Mouse (Mus musculus) layer of hippocampus, adult 8-10 months (tissue): ENCODE data around the gene Cdc45. TPM values are rescaled to one million over a fixed set of nuclear protein-coding genes. Genes with fewer than 3 reads are reported as not detected.

ENCODE experiments used
- DNase-seq, 2 experiments: peaks; one replicate each; pipeline ENCODE4 v3.0.0; 2022; ENCODE audit warnings: low spot score in 2 of 2
- total RNA-seq, 4 experiments: library from RNA; stranded (reverse); gene quantifications; 2 replicates each; pipeline ENCODE4 v1.2.4; 2022

Cdc45 gene
- total RNA-seq, 4 experiments from 2014 or later: 1.5 to 3.4 (median 2.1) TPM

DNA sequence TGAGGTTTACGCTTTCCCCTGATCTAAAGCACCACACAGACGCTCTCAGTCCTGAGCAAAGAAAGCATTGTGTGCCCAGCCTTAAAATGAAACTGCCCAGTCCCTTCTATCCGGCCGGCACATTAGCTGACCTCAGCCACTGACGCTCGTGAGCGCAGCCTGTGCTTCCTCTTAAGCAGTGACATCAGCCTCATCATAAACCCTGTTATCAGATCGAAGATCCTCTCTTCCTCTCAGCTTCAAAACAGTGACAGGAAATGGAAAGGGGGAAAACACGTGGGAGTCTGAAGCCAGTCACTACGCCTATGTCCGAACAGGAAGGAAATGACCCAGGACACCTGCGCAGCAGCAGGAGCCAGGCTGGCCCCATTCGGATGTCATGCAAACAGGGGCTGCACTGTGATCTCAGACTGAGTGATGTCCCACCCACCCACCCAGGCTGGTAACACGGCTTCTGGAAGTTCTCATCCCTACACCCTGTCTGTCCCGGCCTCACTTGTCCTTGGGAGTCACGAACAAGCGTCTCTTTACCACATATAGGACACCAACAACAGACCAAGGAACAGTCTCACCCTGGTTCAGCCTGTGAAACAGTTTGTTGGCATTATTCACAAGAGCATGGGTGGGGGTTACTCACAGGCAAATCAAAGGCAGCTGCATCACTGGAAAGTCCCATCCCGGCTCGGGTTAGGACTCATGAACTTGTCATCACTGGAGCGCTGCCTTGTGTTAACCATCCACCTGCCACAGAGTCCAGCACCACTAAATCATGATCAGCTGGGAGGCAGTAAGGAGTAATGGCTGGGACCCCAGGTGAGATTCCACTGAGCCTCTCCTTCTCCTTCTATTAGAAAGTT lies 78.5 kb downstream of the Cdc45 start:
- no peak for DNase-seq

DNA sequence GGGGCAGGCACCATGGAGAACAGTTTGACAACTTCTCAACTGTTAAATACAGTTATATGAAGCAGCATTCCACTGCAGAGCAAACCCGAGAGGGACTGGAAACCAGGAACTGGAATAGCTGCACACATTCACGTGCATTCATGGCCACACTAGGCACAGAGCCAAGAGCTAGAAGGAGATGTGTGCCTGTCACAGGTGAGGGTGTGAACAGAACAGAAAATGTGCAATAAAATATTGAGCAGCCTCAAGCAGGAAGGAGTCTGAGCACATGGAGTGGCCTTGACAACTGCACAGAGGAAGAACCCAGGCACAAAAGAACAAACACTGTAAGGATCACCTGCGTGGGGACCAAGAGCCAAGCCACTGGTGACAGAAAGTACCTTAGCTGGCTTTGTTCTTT lies 81.1 kb downstream of the Cdc45 start:
- no peak for DNase-seq

Other genes with a start within 250 kb of the Cdc45 start
- gene Tbx1, start 221.3 kb downstream of the Cdc45 start, total RNA-seq: 1 to 10 TPM in 3 of 4 experiments, under 1 TPM in 1; 0.70 to 1.7 (median 1.3) TPM
- 1 to 10 TPM in 1 of 4 experiments, under 1 TPM in 1, not detected in 2; 0.63 to 1.4 TPM for gene Gp1bb, start 189.6 kb downstream of the Cdc45 start, total RNA-seq
- 100 to 1,000 TPM; 169 to 200 (median 179) TPM for gene Gm49601, start 185.6 kb downstream of the Cdc45 start, total RNA-seq
- gene Sept5, start 182.0 kb downstream of the Cdc45 start, total RNA-seq: 100 to 1,000 TPM; 499 to 528 (median 503) TPM
- gene Cldn5, start 35.1 kb downstream of the Cdc45 start, total RNA-seq: 10 to 100 TPM; 28.8 to 41.7 (median 37.5) TPM
- 100 to 1,000 TPM in 3 of 4 experiments, 10 to 100 TPM in 1; 92.9 to 117 (median 107) TPM for gene Ufd1, start 208 bp downstream of the Cdc45 start, total RNA-seq
- gene 2510002D24Rik, start 24.6 kb upstream of the Cdc45 start, total RNA-seq: 10 to 100 TPM; 18.3 to 31.0 (median 26.7) TPM
- gene Gm28539, start 24.6 kb upstream of the Cdc45 start, total RNA-seq: 10 to 100 TPM in 1 of 4 experiments, 1 to 10 TPM in 3; 4.6 to 11.1 (median 8.2) TPM
- gene Mrpl40, start 64.9 kb upstream of the Cdc45 start, total RNA-seq: 10 to 100 TPM; 27.4 to 35.0 (median 32.2) TPM
- 10 to 100 TPM; 75.3 to 92.0 (median 79.3) TPM for gene Hira, start 65.0 kb upstream of the Cdc45 start, total RNA-seq